Mouse (Mus musculus) E14TG2a.4 (cell line): Measurements from ENCODE around the gene Fam155a.

Experiments
- H3K27me3 ChIP-seq: 2 replicates; pipeline ENCODE4 v1.6.1; 2014; ENCODE audit warnings: low read length, control low read depth; ENCODE audit not compliant: insufficient read depth
- H3K36me3 ChIP-seq: 2 replicates; pipeline ENCODE4 v1.6.1; 2014; ENCODE audit warnings: low read length, control low read depth; ENCODE audit not compliant: insufficient read depth
- H3K4me1 ChIP-seq: replicated peaks from 2 replicates; pipeline ENCODE4 v1.6.1; 2014; ENCODE audit warnings: low read depth, low read length, control low read depth
- H3K4me3 ChIP-seq: replicated peaks from 2 replicates; pipeline ENCODE4 v1.5.1; 2014; ENCODE audit warnings: mild to moderate bottlenecking, low read length
- H3K9me3 ChIP-seq: 2 replicates; pipeline ENCODE4 v1.6.1; 2014; ENCODE audit warnings: low read length, control low read depth
- CTCF ChIP-seq: conservative IDR thresholded peaks from 2 replicates; pipeline ENCODE4 v1.5.1; 2014; ENCODE audit warnings: low read length
- NANOG ChIP-seq: IDR thresholded peaks from 2 replicates; pipeline ENCODE4 v1.6.1; 2014; ENCODE audit warnings: borderline replicate concordance, low read length, mixed read lengths
- POU5F1 ChIP-seq: IDR thresholded peaks from 2 replicates; pipeline ENCODE4 v1.6.1; 2014; ENCODE audit warnings: low read length, borderline replicate concordance

Gene Fam155a

GRCm38 (mm10) chr8:9793351-9793750 lies 22.4 kb upstream of the Fam155a start:
- no peaks in the 10 kb centered on the region for H3K27me3 ChIP-seq
- H3K36me3 ChIP-seq, result no peaks in the 10 kb centered on the region
- no peaks in the 10 kb centered on the region for H3K9me3 ChIP-seq
- TF ChIP-seq POU5F1, result no peak
- TF ChIP-seq CTCF, result peak; percentile 46
- H3K4me3 ChIP-seq, result no peak overlapping the region
- no peaks in the 10 kb centered on the region for H3K4me1 ChIP-seq

GRCm38 (mm10) chr8:9780332-9780731 lies 9.4 kb upstream of the Fam155a start:
- no peaks in the 10 kb centered on the region for H3K36me3 ChIP-seq
- H3K4me1 ChIP-seq, result no peaks in the 10 kb centered on the region
- H3K4me3 ChIP-seq, result no peak overlapping the region
- peaks cover 34% of the 10 kb centered on the region for H3K9me3 ChIP-seq
- TF ChIP-seq CTCF (no peak), POU5F1 (no peak), NANOG (no peak)
- 0 out of 2 replicates have a peak, but pooled peaks cover 4% of the 10 kb centered on the region for H3K27me3 ChIP-seq

- Histone ChIP-seq H3K4me3 (no peak overlapping the region), H3K27me3 (peaks cover 20% of the 10 kb centered on the region), H3K36me3 (no peaks in the 10 kb centered on the region), H3K4me1 (no peaks in the 10 kb centered on the region), H3K9me3 (peaks cover 20% of the 10 kb centered on the region)
- TF ChIP-seq POU5F1 (no peak), NANOG (no peak), CTCF (no peak)
These were observed 7.2 kb upstream of the Fam155a start for GRCm38 (mm10) chr8:9778148-9778547.

DNA sequence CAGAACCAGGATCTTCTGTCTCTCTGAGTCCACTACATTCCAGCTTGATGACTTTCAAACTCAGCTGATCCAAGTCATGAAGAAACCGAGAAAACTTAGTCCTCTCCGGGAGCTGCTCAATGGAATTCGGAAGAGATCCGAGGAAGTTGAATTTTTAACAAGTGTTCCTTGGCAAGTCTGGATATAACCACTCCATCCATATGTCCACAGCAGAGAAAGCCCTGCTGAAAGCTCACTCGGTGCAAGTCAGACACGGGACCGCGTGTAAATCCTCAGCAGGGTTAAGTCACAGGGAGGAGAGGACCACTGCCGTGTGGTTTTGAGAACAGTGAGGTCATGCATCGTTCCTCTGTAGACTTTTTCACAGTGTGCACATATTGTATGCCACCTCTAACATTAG lies 5.9 kb upstream of the Fam155a start:
- Histone ChIP-seq H3K9me3 (peaks cover 8% of the 10 kb centered on the region), H3K27me3 (peaks cover 33% of the 10 kb centered on the region), H3K4me3 (no peak overlapping the region), H3K36me3 (no peaks in the 10 kb centered on the region), H3K4me1 (peaks cover 8% of the 10 kb centered on the region)
- TF ChIP-seq CTCF, result no peak
- no peak for TF ChIP-seq POU5F1
- TF ChIP-seq NANOG, result no peak

GRCm38 (mm10) chr8:9772519-9772840 lies 1.5 kb upstream of the Fam155a start:
- peaks cover 18% of the 10 kb centered on the region for H3K4me1 ChIP-seq
- H3K27me3 ChIP-seq, result peaks cover 59% of the 10 kb centered on the region
- peak overlapping the region; percentile 72; the same call in 1 of the 2 replicates for H3K4me3 ChIP-seq
- TF ChIP-seq POU5F1 (no peak), NANOG (no peak), CTCF (no peak)
- H3K9me3 ChIP-seq, result no peaks in the 10 kb centered on the region
- H3K36me3 ChIP-seq, result no peaks in the 10 kb centered on the region

- H3K36me3 ChIP-seq, result no peaks in the 10 kb centered on the region
- peaks cover 59% of the 10 kb centered on the region for H3K27me3 ChIP-seq
- H3K9me3 ChIP-seq, result no peaks in the 10 kb centered on the region
- TF ChIP-seq POU5F1 (no peak), CTCF (no peak), NANOG (no peak)
- peak overlapping the region; percentile 72 for H3K4me3 ChIP-seq
- H3K4me1 ChIP-seq, result peaks cover 18% of the 10 kb centered on the region
These were observed 901 bp upstream of the Fam155a start for GRCm38 (mm10) chr8:9771606-9772518.

DNA sequence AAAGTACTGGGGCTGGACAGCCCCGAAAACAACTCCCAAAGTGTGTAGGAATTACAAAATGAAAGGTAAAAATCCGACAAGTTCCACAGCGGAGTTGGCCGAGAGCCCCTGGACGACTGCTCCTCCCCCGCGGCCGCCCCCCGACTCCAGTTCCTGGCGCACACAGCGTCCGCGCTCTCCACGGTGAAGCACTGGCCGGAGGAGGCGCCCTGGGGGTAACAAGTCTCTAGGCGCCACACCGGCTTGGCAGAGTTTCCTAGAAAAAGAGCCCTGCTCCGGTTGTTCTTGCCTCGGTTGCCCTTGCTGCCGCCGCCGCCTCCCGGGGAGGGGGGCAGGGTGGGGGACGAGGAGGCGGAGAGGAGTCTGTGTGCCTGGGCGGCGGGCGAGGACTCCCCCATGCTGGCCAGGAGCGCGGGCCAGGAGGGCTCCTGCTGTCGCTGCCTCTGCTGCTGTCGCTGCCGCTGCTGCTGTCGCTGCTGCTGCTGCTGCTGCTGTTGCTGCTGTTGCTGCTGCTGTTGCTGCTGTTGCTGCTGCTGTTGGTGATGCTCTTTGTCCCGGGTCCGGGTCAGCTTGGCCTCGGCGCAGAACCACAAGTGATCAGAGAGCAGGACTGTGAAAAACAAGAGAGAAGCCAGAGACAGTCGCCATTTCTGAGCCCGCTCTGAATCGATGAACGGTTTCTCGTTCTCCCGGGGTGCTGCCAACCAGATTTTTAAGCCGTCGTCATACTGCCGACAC lies 531 bp downstream of the Fam155a start:
- Histone ChIP-seq H3K27me3 (peaks cover 56% of the 10 kb centered on the region), H3K4me3 (peak overlapping the region; percentile 72), H3K9me3 (no peaks in the 10 kb centered on the region), H3K36me3 (no peaks in the 10 kb centered on the region), H3K4me1 (peaks cover 18% of the 10 kb centered on the region)
- TF ChIP-seq CTCF (no peak), POU5F1 (no peak), NANOG (no peak)

DNA sequence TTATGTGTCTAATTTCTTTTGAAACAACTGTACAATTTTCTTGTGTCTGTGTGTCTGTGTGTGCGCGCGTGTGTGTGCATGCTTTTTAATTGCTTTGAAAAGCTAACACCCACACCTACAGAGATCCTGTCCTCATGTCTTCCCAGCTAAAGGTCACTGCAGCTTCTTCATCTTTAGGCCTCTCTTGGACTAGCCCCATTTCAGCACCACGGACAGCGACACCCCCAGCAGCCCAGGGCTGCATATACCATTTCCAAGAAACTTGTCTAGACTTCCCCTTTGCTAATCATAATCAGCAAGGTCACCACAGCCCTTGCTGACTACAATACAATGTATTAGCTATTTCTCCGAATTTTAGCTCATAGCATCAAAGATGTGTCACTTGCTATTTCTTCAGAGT lies 1.9 kb downstream of the Fam155a start:
- Histone ChIP-seq H3K4me1 (peaks cover 18% of the 10 kb centered on the region), H3K9me3 (no peaks in the 10 kb centered on the region), H3K27me3 (peaks cover 46% of the 10 kb centered on the region), H3K4me3 (no peak overlapping the region), H3K36me3 (no peaks in the 10 kb centered on the region)
- TF ChIP-seq POU5F1 (no peak), NANOG (no peak), CTCF (no peak)

- no peaks in the 10 kb centered on the region for H3K36me3 ChIP-seq
- no peaks in the 10 kb centered on the region for H3K27me3 ChIP-seq
- no peak overlapping the region for H3K4me3 ChIP-seq
- no peaks in the 10 kb centered on the region for H3K4me1 ChIP-seq
- no peaks in the 10 kb centered on the region for H3K9me3 ChIP-seq
- TF ChIP-seq POU5F1 (no peak), NANOG (no peak), CTCF (no peak)
These were observed 35.8 kb downstream of the Fam155a start for GRCm38 (mm10) chr8:9735169-9735568.
